1 mouse cellular context compared by ENCODE assay signal in the genomic region with DNA sequence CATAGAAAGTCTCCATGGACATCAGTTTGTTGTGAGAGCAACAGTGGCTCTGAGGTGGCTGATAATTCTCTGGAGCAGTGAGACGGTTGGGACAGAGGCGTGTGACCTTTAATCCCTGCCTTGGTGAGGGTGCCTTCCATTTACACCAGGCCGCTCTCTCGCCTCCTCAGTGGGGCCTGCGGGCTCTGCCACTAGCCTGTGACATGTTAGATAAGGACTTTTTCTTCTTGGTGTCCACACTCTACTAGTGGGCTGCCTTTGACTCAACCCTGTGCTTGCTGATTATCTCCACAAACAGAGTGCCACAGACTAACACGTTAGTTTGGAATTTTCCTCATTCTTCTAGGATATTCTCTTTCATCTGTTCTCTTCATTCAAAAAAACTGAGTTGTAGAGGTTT.
TF ChIP-seq lines count a peak whose summit lies in the region.

No protein-coding gene starts in this region.

TF ChIP-seq in MEL, 35 proteins besides CTCF, POLR2A, EP300 and RAD21 (continued from another document):
- TF ChIP-seq MAZ (IDR thresholded peaks at IDR 0.05; ENCODE audit: low read depth, low read length) (0 out of 2 replicates have a peak, but pooled peaks have one; percentile 40), HCFC1 (IDR thresholded peaks at IDR 0.05; ENCODE audit: low read depth, low read length) (no peak), MYB (IDR thresholded peaks at IDR 0.05; ENCODE audit: low read depth, low read length) (peak; percentile 73), ZMIZ1 (IDR thresholded peaks at IDR 0.05; ENCODE audit: low read depth, low read length) (no peak), MEF2A (IDR thresholded peaks at IDR 0.05; ENCODE audit: extremely low read depth, insufficient replicate concordance, low read depth, low read length, poor library complexity, severe bottlenecking) (no peak), USF2 (IDR thresholded peaks at IDR 0.05; ENCODE audit: borderline replicate concordance in 1 of 2, insufficient read depth in 1 of 2, low read depth in 1 of 2, low read length in 2 of 2) (no peak), NELFE (IDR thresholded peaks at IDR 0.05; ENCODE audit: low read depth, low read length) (no peak), SMC3 (IDR thresholded peaks at IDR 0.05; ENCODE audit: low read depth, low read length) (no peak)
